Mouse (Mus musculus) intestine, embryonic 16.5 days (tissue): ENCODE measurements around the gene B3gnt9. TPM values are rescaled to one million over a fixed set of nuclear protein-coding genes. Genes with fewer than 3 reads are reported as not detected.

ENCODE experiments used
- ATAC-seq: fragments of 200-750 bp; cut with Nextera tagmentation; 2 replicates; pipeline ENCODE4 v1.8.0; 2017; ENCODE audit warnings: moderate TSS enrichment, moderate library complexity
- H3K27ac ChIP-seq: fragments of 300-500 bp; sonication (generic); 2 replicates; pipeline ENCODE4 v1.5.1; 2014; ENCODE audit warnings: mild to moderate bottlenecking, low read length
- H3K27me3 ChIP-seq: fragments of 300-500 bp; sonication (generic); replicated peaks from 2 replicates; pipeline ENCODE4 v1.6.1; 2014; ENCODE audit warnings: low read length, control low read depth, mixed read lengths; ENCODE audit not compliant: control insufficient read depth, insufficient read depth
- H3K36me3 ChIP-seq: fragments of 300-500 bp; sonication (generic); 2 replicates; pipeline ENCODE4 v1.6.1; 2014; ENCODE audit warnings: low read length, control low read depth; ENCODE audit not compliant: control insufficient read depth, insufficient read depth
- H3K4me1 ChIP-seq: fragments of 300-500 bp; sonication (generic); 2 replicates; pipeline ENCODE4 v1.6.1; 2014; ENCODE audit warnings: low read length, control low read depth, mixed read lengths; ENCODE audit not compliant: control insufficient read depth, insufficient read depth
- H3K4me2 ChIP-seq: fragments of 300-500 bp; sonication (generic); 2 replicates; pipeline ENCODE4 v1.6.1; 2014; ENCODE audit warnings: low read depth, low read length, control low read depth
- H3K4me3 ChIP-seq: fragments of 300-500 bp; sonication (generic); 2 replicates; pipeline ENCODE4 v1.5.1; 2014; ENCODE audit warnings: mild to moderate bottlenecking, low read length
- H3K9ac ChIP-seq: fragments of 300-500 bp; sonication (generic); 2 replicates; pipeline ENCODE4 v1.6.1; 2014; ENCODE audit warnings: low read depth, low read length
- H3K9me3 ChIP-seq: fragments of 300-500 bp; sonication (generic); 2 replicates; pipeline ENCODE4 v1.6.1; 2016; ENCODE audit warnings: low read length, control low read depth; ENCODE audit not compliant: control insufficient read depth
- WGBS: fragments of 180-500 bp; shearing (Covaris S2); extraction: QIAGEN DNeasy Blood & Tissue Kit; methylation state at CpG from one replicate; pipeline ENCODE4 v1.1.7; 2014; 5-methylcytosine and 5-hydroxymethylcytosine counted together
- polyA plus RNA-seq: library from polyadenylated mRNA; unstranded; fragments of >200 nt; fragmentation: Nextera tagmentation; extraction: Ambion mirVana; gene quantifications from 2 replicates; pipeline ENCODE4 v1.2.1, GENCODE M21; 2015

The B3gnt9 gene
- 16.2 and 17.5 TPM in 2 replicates for polyA plus RNA-seq

DNA sequence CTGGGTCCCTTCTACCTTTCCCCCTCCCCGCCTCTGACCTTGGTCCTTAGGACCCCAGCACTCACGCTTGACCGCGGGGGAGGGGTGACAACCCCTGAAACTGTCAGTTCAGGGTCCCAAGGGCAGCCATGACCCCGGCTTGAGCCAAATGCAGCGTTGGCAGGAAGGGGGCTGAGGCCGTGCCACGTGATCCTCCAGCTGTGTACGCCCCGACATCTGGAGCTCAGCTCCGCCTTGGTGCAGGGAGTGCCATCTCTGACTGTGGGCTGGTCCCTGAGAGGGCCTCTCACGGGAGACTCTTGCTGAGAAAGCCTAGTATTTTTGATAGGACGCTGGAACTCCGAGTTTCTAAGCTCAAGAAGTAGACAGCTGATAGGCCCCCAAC lies at the start of gene B3gnt9:
Gene B3gnt9 (minus strand): TSS at position 188 of the 385 bp plus-strand sequence.
- H3K4me3 ChIP-seq = peak within 1 kb of the TSS; percentile 71
- 2% methylated on average over 14 of the region's 14 CpGs for WGBS

DNA sequence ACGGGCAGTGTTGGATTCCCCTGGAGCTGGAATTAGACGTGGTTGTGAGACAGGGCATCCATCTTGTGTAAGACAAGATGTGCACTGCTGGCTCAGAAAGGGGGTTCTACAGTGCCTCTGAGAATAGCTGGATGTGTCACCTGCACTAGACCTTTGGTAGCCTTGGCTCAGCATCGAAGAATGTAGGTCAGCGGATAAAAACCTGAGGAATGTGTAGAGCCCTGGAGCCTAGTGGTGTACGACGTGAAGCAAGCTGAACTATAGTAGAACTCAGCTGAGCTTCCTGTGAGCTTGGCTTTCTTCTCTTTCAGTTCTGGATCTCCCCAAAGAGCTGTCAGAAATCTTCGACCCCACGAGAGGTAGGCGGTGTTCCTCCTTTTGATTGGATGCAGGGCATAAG lies 48.9 kb upstream of the B3gnt9 start:
- H3K4me3 ChIP-seq = no peak overlapping the region
- H3K4me1 ChIP-seq = peaks cover 21% of the 10 kb centered on the region
- H3K27me3 ChIP-seq = no peaks in the 10 kb centered on the region
- no peak overlapping the region for H3K4me2 ChIP-seq
- H3K36me3 ChIP-seq = peaks cover 20% of the 10 kb centered on the region
- no peaks in the 10 kb centered on the region for H3K9me3 ChIP-seq
- H3K27ac ChIP-seq = no peak overlapping the region
- no peak overlapping the region for H3K9ac ChIP-seq
- 74% methylated on average over 9 of the region's 9 CpGs for WGBS
- no peak for ATAC-seq

More for the DNA sequence above, at the start of gene B3gnt9:
- H3K9ac ChIP-seq = peak within 1 kb of the TSS; percentile 83
- peaks cover 4% of the 10 kb centered on the region; the same call in 1 of the 2 replicates for H3K36me3 ChIP-seq
- peaks cover 12% of the 10 kb centered on the region for H3K27me3 ChIP-seq
- H3K27ac ChIP-seq = peak within 1 kb of the TSS; percentile 81
- no peaks in the 10 kb centered on the region for H3K9me3 ChIP-seq
- H3K4me1 ChIP-seq = peaks cover 29% of the 10 kb centered on the region
- peak; percentile 82 for ATAC-seq
- H3K4me2 ChIP-seq = peak within 1 kb of the TSS; percentile 98

DNA sequence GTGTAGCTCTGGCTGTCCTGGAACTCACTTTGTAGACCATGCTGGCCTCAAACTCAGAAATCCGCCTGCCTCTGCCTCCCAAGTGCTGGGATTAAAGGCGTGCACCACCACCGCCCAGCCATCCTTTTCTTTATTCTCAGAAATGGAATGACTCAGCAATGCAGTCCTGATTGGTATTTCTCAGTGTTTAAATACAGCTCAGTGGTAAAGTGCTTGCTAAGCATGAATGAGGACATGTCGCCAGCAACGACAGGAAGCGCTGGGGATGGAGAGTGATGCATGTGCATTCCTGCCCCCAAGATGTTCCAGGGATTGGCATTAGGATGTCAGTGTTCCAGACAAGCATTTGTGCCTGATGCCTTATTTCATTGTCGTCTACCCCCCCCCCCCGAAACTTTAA lies 48.4 kb upstream of the B3gnt9 start:
- no peak for ATAC-seq
- Histone ChIP-seq H3K4me1 (peaks cover 26% of the 10 kb centered on the region), H3K4me2 (no peak overlapping the region), H3K36me3 (peaks cover 20% of the 10 kb centered on the region), H3K9me3 (no peaks in the 10 kb centered on the region), H3K27ac (no peak overlapping the region), H3K4me3 (no peak overlapping the region), H3K27me3 (no peaks in the 10 kb centered on the region), H3K9ac (no peak overlapping the region)
- WGBS = 82% methylated on average over 8 of the region's 8 CpGs

DNA sequence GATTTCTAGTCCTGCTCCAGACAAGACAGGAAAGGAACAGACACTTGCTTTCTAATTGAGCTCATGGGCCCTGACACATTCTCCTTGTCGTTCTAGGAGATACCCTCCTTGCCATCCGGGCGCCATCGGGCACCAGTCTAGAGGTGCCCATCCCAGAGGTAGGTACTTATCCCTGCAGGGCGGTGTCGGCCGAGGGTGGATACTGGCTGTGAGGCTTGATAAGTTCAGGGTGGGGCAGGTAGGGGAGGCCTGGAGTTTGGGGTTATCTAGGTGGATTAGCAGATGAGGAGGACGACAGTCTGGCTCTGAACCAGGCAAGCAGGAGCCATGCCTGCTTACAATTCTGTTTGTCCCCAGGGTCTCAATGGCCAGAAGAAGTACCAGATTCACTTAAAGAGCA lies 45.0 kb upstream of the B3gnt9 start:
- H3K4me2 ChIP-seq = no peak overlapping the region
- H3K36me3 ChIP-seq = peaks cover 15% of the 10 kb centered on the region
- WGBS = 89% methylated on average over 8 of the region's 8 CpGs
- ATAC-seq = peak; percentile 25; the same call in 1 of the 2 replicates
- H3K4me3 ChIP-seq = no peak overlapping the region
- no peaks in the 10 kb centered on the region for H3K27me3 ChIP-seq
- H3K9me3 ChIP-seq = no peaks in the 10 kb centered on the region
- H3K9ac ChIP-seq = no peak overlapping the region
- peaks cover 28% of the 10 kb centered on the region for H3K4me1 ChIP-seq
- no peak overlapping the region for H3K27ac ChIP-seq

DNA sequence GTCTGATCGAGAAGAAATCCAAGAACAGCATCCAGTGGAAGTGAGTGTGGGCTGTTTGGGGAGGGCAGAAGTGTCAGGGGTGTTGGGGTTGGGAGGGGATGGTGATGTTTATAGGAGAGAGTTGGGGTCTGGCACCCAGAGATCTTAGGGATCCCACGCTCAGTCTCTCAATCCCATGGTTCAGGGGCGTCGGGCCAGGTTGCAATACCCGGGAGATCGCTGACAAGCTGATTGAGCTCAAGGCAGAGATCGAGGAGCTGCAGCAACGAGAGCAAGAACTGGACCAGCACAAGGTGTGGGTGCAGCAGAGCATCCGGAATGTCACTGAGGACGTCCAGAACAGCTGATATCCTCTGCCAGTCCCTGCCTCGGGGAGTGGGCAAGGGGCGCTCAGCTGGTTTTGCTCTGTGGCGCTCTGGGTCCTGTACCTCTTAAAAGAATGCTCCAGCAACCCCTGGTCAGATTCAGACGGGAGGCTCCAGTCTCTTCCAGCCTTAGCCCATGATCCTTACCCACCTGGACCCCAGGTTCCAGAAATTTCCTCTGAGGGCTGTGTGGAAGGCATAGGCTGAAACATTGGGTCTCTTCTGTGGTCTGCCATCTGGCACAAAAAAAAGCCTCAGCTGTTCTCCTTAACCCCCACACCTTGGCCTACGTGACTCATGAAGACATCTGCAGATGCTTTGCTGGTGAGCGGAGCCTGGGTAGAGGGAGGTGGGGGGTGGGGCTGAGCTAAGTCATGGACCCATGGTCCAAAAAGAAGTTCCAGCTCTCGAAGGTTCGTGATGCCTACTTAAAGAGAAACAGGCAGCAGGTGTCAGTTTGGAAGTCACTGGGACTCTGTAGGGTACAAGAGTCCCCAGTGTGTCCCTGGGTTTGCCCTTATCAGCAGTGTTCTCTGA lies 43.6 kb upstream of the B3gnt9 start:
- Histone ChIP-seq H3K27ac (no peak overlapping the region), H3K4me2 (peak overlapping the region; percentile 73), H3K9me3 (no peaks in the 10 kb centered on the region), H3K36me3 (peaks cover 15% of the 10 kb centered on the region), H3K9ac (peak overlapping the region; percentile 96), H3K4me3 (peak overlapping the region; percentile 98), H3K4me1 (peaks cover 20% of the 10 kb centered on the region), H3K27me3 (no peaks in the 10 kb centered on the region)
- no peak for ATAC-seq
- 50% methylated on average over 18 of the region's 18 CpGs for WGBS

DNA sequence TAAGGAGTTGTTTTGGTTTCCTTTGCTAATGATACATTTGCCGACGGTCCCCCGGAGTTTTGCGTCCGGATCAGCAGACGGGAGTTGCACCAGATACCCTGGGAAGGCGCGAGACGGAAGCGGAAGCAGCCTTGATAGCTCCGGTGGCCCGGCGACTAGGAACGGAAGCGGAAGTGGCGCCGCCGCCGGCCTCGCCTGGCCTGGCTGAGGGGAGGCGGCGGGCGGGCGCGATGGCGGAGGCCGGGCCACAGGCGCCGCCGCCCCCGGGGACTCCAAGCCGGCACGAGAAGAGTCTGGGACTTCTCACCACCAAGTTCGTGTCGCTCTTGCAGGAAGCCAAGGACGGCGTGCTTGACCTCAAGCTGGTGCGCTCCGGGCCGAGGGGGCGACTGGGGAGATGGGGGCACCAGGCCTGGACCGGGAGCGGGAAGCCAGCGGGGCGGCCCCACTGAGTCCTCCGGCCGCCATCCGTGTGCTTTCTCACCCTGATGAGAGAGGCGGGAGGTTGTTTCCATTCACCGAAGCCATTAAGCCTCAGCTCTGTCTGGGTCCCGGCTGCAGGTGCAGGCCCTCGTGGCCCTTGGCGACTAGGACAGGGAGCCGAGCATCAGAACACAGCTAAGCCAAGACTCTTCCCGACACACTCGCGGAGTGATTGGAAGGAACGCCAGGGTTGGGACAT lies 42.7 kb upstream of the B3gnt9 start, which contains the start of gene E2f4:
Gene E2f4 (plus strand): TSS at position 153 of the 682 bp plus-strand sequence.
- Histone ChIP-seq H3K9ac (peak within 1 kb of the TSS; percentile 96), H3K27ac (peak within 1 kb of the TSS; percentile 74), H3K9me3 (no peaks in the 10 kb centered on the region), H3K27me3 (no peaks in the 10 kb centered on the region), H3K36me3 (peaks cover 15% of the 10 kb centered on the region), H3K4me1 (peaks cover 20% of the 10 kb centered on the region), H3K4me2 (peak within 1 kb of the TSS; percentile 73), H3K4me3 (peak within 1 kb of the TSS; percentile 98)
- under 1% methylated on average over 58 of the region's 58 CpGs for WGBS
- peak; percentile 93 for ATAC-seq

DNA sequence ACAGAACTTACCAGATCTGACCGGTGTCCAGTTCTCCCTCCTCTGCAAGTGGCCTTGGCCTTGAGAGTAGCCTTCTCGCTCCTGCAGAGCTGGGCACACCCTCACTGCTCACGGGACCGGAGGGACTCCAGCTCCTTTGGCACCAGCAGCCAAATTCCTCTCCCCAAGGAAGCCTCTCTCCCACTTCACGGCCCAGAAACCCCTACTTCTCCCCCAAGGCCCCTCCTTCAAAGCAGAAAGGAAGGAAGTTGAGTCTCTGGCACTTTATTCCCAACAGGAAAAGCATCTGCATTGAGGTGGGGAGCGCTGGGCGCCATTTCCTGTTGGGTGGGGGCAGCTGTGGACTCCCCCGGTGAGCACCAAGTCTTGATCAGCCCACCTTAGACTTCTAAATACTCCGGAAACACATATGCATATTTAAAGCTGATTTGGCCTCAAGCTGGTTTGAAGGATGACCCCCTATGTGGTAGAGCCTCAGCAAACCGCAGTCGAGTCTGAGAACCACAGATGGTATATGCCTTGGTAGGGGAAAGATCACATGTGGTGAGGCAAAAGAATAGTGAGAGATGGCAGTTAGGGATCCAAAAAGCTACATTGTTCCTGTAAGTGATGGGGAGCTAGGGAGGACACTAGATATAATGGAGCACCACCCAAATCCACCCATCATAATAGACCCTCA lies 41.1 kb upstream of the B3gnt9 start, which contains the start of gene Exoc3l:
Gene Exoc3l (minus strand): TSS at position 207 of the 679 bp plus-strand sequence.
- no peaks in the 10 kb centered on the region for H3K9me3 ChIP-seq
- peaks cover 20% of the 10 kb centered on the region for H3K4me1 ChIP-seq
- H3K27ac ChIP-seq = peak within 1 kb of the TSS; percentile 51
- no peaks in the 10 kb centered on the region for H3K27me3 ChIP-seq
- ATAC-seq = no peak
- peak within 1 kb of the TSS; percentile 98 for H3K4me3 ChIP-seq
- H3K9ac ChIP-seq = peak within 1 kb of the TSS; percentile 96; the same call in 1 of the 2 replicates
- H3K36me3 ChIP-seq = peaks cover 6% of the 10 kb centered on the region
- H3K4me2 ChIP-seq = peak within 1 kb of the TSS; percentile 73
- WGBS = 62% methylated on average over 11 of the region's 11 CpGs

DNA sequence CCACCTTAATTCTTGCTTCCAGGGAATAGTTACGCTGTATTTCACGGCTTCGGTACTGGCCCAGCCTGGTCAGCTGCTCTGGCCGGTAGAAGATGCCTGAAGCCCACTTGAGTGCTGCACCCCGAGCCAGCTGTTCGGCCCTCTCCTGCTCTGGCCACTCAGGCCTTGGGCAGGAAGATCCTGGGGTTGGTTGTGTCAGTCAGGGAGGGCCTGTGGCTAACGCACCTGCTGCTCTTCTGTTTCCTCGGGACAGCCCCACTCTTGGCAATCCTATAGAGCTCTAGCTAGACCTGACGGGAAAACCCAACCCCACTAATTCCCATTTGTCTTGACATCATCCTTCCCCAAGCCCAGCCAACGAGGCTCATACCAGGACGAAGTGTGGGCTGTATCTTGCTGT lies 40.3 kb upstream of the B3gnt9 start:
- Histone ChIP-seq H3K4me2 (peak overlapping the region; percentile 17; the same call in 1 of the 2 replicates), H3K27me3 (peaks cover 6% of the 10 kb centered on the region), H3K27ac (peak overlapping the region; percentile 51; the same call in 1 of the 2 replicates), H3K4me3 (peak overlapping the region; percentile 11; the same call in 1 of the 2 replicates), H3K36me3 (peaks cover 1% of the 10 kb centered on the region; the same call in 1 of the 2 replicates), H3K9me3 (no peaks in the 10 kb centered on the region), H3K4me1 (peaks cover 27% of the 10 kb centered on the region), H3K9ac (no peak overlapping the region)
- no peak for ATAC-seq
- WGBS = 69% methylated on average over 11 of the region's 11 CpGs
